Mouse (Mus musculus) liver, embryonic 16.5 days (tissue): ENCODE results near the gene Pgrmc1. TPM values are rescaled to one million over a fixed set of nuclear protein-coding genes. Genes with fewer than 3 reads are reported as not detected.

Source experiments
- ATAC-seq: fragments of 200-750 bp; cut with Nextera tagmentation; 2 replicates; pipeline ENCODE4 v1.8.0; 2017; ENCODE audit warnings: low read depth, mild to moderate bottlenecking, moderate number of reproducible peaks, moderate library complexity
- H3K27ac ChIP-seq: fragments of 300-500 bp; sonication (generic); 2 replicates; pipeline ENCODE4 v1.5.1; 2014; ENCODE audit warnings: mild to moderate bottlenecking, low read length
- H3K27me3 ChIP-seq: fragments of 300-500 bp; sonication (generic); 2 replicates; pipeline ENCODE4 v1.6.1; 2014; ENCODE audit warnings: low read depth, low read length, mixed read lengths; ENCODE audit not compliant: control insufficient read depth, insufficient read depth
- H3K36me3 ChIP-seq: fragments of 300-500 bp; sonication (generic); 2 replicates; pipeline ENCODE4 v1.6.1; 2014; ENCODE audit warnings: mild to moderate bottlenecking; ENCODE audit not compliant: control insufficient read depth, insufficient read depth
- H3K4me1 ChIP-seq: fragments of 300-500 bp; sonication (generic); 2 replicates; pipeline ENCODE4 v1.6.1; 2014; ENCODE audit warnings: low read depth, low read length, mixed read lengths; ENCODE audit not compliant: control insufficient read depth
- H3K4me2 ChIP-seq: fragments of 300-500 bp; sonication (generic); 2 replicates; pipeline ENCODE4 v1.6.1; 2014; ENCODE audit warnings: low read depth, low read length, mixed read lengths
- H3K4me3 ChIP-seq: fragments of 300-500 bp; sonication (generic); 2 replicates; pipeline ENCODE4 v1.5.1; 2014; ENCODE audit warnings: low read depth, mild to moderate bottlenecking, low read length
- H3K9ac ChIP-seq: fragments of 300-500 bp; sonication (generic); 2 replicates; pipeline ENCODE4 v1.6.1; 2014; ENCODE audit warnings: low read depth, low read length
- H3K9me3 ChIP-seq: fragments of 300-500 bp; sonication (generic); replicated peaks from 2 replicates; pipeline ENCODE4 v1.6.1; 2016; ENCODE audit warnings: low read length; ENCODE audit not compliant: control insufficient read depth
- WGBS: fragments of 180-500 bp; shearing (Covaris S2); extraction: QIAGEN DNeasy Blood & Tissue Kit; methylation state at CpG from one replicate; pipeline ENCODE4 v1.1.7; 2014; ENCODE audit not compliant: insufficient replicate concordance; 5-methylcytosine and 5-hydroxymethylcytosine counted together
- polyA plus RNA-seq: library from polyadenylated mRNA; unstranded; fragments of >200 nt; fragmentation: Nextera tagmentation; extraction: Ambion mirVana; gene quantifications from 2 replicates; pipeline ENCODE4 v1.2.1, GENCODE M21; 2015

Gene Pgrmc1
- polyA plus RNA-seq, 1 experiment from 2014 or later, result 165 TPM

GRCm38 (mm10) chrX:36640046-36640445 is 42.0 kb downstream of the Pgrmc1 start:
- Histone ChIP-seq H3K36me3 (no peaks in the 10 kb centered on the region), H3K4me2 (no peak overlapping the region), H3K27ac (no peak overlapping the region), H3K9ac (no peak overlapping the region), H3K4me3 (no peak overlapping the region), H3K27me3 (no peaks in the 10 kb centered on the region), H3K9me3 (no peaks in the 10 kb centered on the region), H3K4me1 (no peaks in the 10 kb centered on the region)
- ATAC-seq, result no peak
- WGBS, result 61% methylated on average over 6 of the region's 6 CpGs

- WGBS, result 18% methylated on average over 52 of the region's 60 CpGs
These were observed 46.9 kb downstream of the Pgrmc1 start, which contains the start of gene Akap17b for GRCm38 (mm10) chrX:36644657-36645551. Gene Akap17b, minus strand, starts transcription at chrX:36645395.

More at GRCm38 (mm10) chrX:36644657-36645551, 46.9 kb downstream of the Pgrmc1 start, which contains the start of gene Akap17b:
- peak; percentile 93 for ATAC-seq
- H3K27me3 ChIP-seq, result no peaks in the 10 kb centered on the region
- no peak within 1 kb of the TSS; the same call in 1 of the 2 replicates for H3K27ac ChIP-seq
- peak within 1 kb of the TSS; percentile 61 for H3K9ac ChIP-seq
- H3K4me2 ChIP-seq, result peak within 1 kb of the TSS; percentile 70
- H3K9me3 ChIP-seq, result no peaks in the 10 kb centered on the region
- H3K4me1 ChIP-seq, result no peaks in the 10 kb centered on the region
- no peaks in the 10 kb centered on the region for H3K36me3 ChIP-seq
- peak within 1 kb of the TSS; percentile 67 for H3K4me3 ChIP-seq

Other genes with a start within 250 kb of the Pgrmc1 start
- not detected in 2 replicates for gene Gm6268, start 196.9 kb upstream of the Pgrmc1 start, polyA plus RNA-seq
- not detected in 2 replicates for gene Gm14569, start 106.4 kb upstream of the Pgrmc1 start, polyA plus RNA-seq
- 0.51 and 0.62 TPM in 2 replicates for gene Akap17b, start 47.2 kb downstream of the Pgrmc1 start, polyA plus RNA-seq
- 0.92 and 0.99 TPM in 2 replicates for gene Slc25a43, start 145.5 kb downstream of the Pgrmc1 start, polyA plus RNA-seq
- gene Slc25a5, start 197.4 kb downstream of the Pgrmc1 start, polyA plus RNA-seq, result 361 and 413 TPM in 2 replicates